Mouse (Mus musculus) brain, embryonic 14.5 days (tissue): Measurements from ENCODE around the gene Olfr1136.

Experiments used
- CTCF ChIP-seq: fragments of 200-500 bp; IDR thresholded peaks from 2 replicates; pipeline ENCODE4 v1.5.1; 2012; ENCODE audit warnings: inconsistent platforms, mild to moderate bottlenecking, moderate library complexity, borderline replicate concordance; ENCODE audit not compliant: insufficient read depth, insufficient read length; ENCODE audit errors: extremely low read depth
- POLR2A ChIP-seq: fragments of 200-500 bp; IDR thresholded peaks from 2 replicates; pipeline ENCODE4 v1.6.1; 2012; ENCODE audit warnings: mild to moderate bottlenecking, inconsistent platforms, borderline replicate concordance; ENCODE audit not compliant: poor library complexity, insufficient read depth, insufficient read length, severe bottlenecking; ENCODE audit errors: extremely low read depth

GRCm38 (mm10) chr2:87673564-87673963 lies 20.2 kb downstream of the Olfr1136 start, which contains the start of gene Olfr1135:
- TF ChIP-seq CTCF (no peak), POLR2A (no peak)
